Mouse (Mus musculus) liver, embryonic 15.5 days (tissue): ENCODE results near the gene Tcam1. TPM values are rescaled to one million over a fixed set of nuclear protein-coding genes. Genes with fewer than 3 reads are reported as not detected.

Experiments used
- ATAC-seq: fragments of 200-750 bp; cut with Nextera tagmentation; 2 replicates; pipeline ENCODE4 v1.8.0; 2017; ENCODE audit warnings: moderate number of reproducible peaks, mild to moderate bottlenecking, moderate library complexity; ENCODE audit not compliant: insufficient read depth
- H3K27ac ChIP-seq: fragments of 300-500 bp; sonication (generic); replicated peaks from 2 replicates; pipeline ENCODE4 v1.5.1; 2015; ENCODE audit warnings: mild to moderate bottlenecking, inconsistent platforms
- H3K27me3 ChIP-seq: fragments of 300-500 bp; sonication (generic); 2 replicates; pipeline ENCODE4 v1.6.1; 2015; ENCODE audit warnings: mild to moderate bottlenecking, inconsistent platforms
- H3K36me3 ChIP-seq: fragments of 300-500 bp; sonication (generic); replicated peaks from 2 replicates; pipeline ENCODE4 v1.6.1; 2015; ENCODE audit warnings: moderate library complexity, mild to moderate bottlenecking, inconsistent platforms
- H3K4me1 ChIP-seq: fragments of 300-500 bp; sonication (generic); replicated peaks from 2 replicates; pipeline ENCODE4 v1.6.1; 2015; ENCODE audit warnings: inconsistent platforms
- H3K4me2 ChIP-seq: fragments of 300-500 bp; sonication (generic); 2 replicates; pipeline ENCODE4 v1.6.1; 2015; ENCODE audit warnings: moderate library complexity, mild to moderate bottlenecking, inconsistent platforms
- H3K4me3 ChIP-seq: fragments of 300-500 bp; sonication (generic); replicated peaks from 2 replicates; pipeline ENCODE4 v1.5.1; 2015; ENCODE audit warnings: mild to moderate bottlenecking, inconsistent platforms
- H3K9ac ChIP-seq: fragments of 300-500 bp; sonication (generic); 2 replicates; pipeline ENCODE4 v1.6.1; 2015; ENCODE audit warnings: moderate library complexity, mild to moderate bottlenecking, inconsistent platforms
- H3K9me3 ChIP-seq: fragments of 300-500 bp; sonication (generic); replicated peaks from 2 replicates; pipeline ENCODE4 v1.6.1; 2016; ENCODE audit warnings: inconsistent platforms
- WGBS: fragments of 180-500 bp; shearing (Covaris S2); methylation state at CpG from one replicate; pipeline ENCODE4 v1.1.7; 2015; ENCODE audit warnings: mixed read lengths; ENCODE audit not compliant: insufficient replicate concordance; 5-methylcytosine and 5-hydroxymethylcytosine counted together
- polyA plus RNA-seq: library from polyadenylated mRNA; unstranded; fragments of >200 nt; fragmentation: Nextera tagmentation; extraction: Ambion mirVana; gene quantifications from 2 replicates; pipeline ENCODE4 v1.2.1, GENCODE M21; 2015

Gene Tcam1
- polyA plus RNA-seq, 1 experiment from 2014 or later = 0.09 TPM

DNA sequence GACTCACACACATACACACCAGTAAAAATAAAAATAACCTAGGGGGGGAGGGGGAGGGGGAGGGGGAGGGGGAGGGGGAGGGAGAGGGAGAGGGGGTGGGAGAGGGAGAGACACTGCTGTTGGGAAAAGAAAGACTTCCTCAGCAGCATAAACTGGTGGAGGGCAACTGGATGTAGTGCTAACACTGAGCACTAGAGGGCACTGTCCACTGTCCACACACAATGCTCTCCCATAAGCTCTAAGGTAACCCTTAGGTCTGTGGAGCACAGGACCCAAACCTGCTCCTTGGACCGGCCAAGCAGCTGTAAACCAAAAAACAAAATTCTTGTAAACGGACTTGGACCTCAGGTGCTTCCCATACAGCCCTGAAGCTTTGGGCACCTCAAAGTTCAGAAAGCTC lies 26.2 kb downstream of the Tcam1 start:
- ATAC-seq = peak; percentile 56
- no peaks in the 10 kb centered on the region; the same call in 1 of the 2 replicates for H3K4me1 ChIP-seq
- H3K27me3 ChIP-seq = no peaks in the 10 kb centered on the region
- 10% methylated on average over 2 of the region's 2 CpGs for WGBS
- H3K9ac ChIP-seq = no peak overlapping the region
- H3K9me3 ChIP-seq = no peaks in the 10 kb centered on the region
- no peaks in the 10 kb centered on the region for H3K36me3 ChIP-seq
- no peak overlapping the region for H3K27ac ChIP-seq
- no peak overlapping the region for H3K4me3 ChIP-seq
- no peak overlapping the region for H3K4me2 ChIP-seq

DNA sequence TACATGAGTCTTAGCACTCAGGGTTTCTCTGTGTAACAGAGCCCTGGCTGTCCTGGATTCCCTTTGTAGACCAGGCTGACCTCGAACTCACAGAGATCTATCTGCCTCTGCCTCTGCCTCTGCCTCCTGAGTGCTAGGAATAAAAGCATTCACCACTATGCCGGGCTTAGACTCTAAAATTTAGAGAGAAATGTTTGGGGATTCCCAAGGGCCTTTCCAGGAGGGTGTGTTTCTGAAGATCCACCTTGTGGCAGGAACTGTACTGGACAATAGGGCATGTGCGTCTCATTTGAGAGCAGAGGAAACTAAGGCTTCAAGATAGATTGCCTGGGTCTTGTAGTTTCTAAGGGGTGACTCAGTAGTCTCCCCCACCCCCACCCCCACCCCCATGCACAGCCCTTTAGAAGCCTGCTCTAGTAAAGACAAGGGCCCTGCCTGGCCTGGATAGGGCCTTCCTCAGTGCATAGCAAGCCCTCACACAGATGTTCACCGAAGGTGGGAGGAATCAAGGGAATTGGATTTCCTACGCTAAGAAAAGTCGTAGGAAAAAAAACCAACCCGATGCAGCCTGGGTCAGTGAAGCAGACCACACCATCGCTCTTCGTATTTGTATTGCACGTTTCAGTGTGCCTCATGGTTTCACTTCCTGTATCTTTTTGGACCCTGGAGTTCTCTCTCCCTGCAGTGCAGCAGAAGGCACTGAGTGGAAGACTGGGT lies 29.0 kb downstream of the Tcam1 start:
- no peak; the same call in 1 of the 2 replicates for ATAC-seq
- Histone ChIP-seq H3K4me1 (no peaks in the 10 kb centered on the region; the same call in 1 of the 2 replicates), H3K4me2 (no peak overlapping the region), H3K36me3 (no peaks in the 10 kb centered on the region), H3K9ac (no peak overlapping the region), H3K9me3 (no peaks in the 10 kb centered on the region), H3K4me3 (no peak overlapping the region), H3K27ac (0 out of 2 replicates have a peak overlapping the region, but pooled peaks have one; percentile 33), H3K27me3 (no peaks in the 10 kb centered on the region)
- WGBS = 57% methylated on average over 10 of the region's 10 CpGs

DNA sequence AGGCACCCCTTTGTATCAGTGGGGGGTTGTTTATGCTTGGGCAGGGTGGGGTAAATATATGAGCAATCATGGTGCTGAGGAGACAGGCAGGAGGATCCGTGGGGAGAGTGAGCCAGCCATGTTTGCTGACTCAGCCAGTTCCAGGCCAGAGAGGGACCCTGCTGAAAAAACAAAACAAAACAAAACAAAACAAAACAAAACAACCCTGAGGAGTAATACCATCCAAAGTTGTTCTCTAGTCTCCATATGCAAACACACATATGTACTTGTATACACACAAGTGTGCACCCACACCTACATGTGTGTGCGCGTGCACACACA lies 29.6 kb downstream of the Tcam1 start:
- Histone ChIP-seq H3K9ac (no peak overlapping the region), H3K4me1 (no peaks in the 10 kb centered on the region; the same call in 1 of the 2 replicates), H3K4me2 (no peak overlapping the region), H3K9me3 (no peaks in the 10 kb centered on the region), H3K27me3 (no peaks in the 10 kb centered on the region), H3K4me3 (no peak overlapping the region), H3K27ac (0 out of 2 replicates have a peak overlapping the region, but pooled peaks have one; percentile 33), H3K36me3 (no peaks in the 10 kb centered on the region)
- ATAC-seq = 0 out of 2 replicates have a peak, but pooled peaks have one; percentile 6
- 80% methylated on average over 3 of the region's 3 CpGs for WGBS

DNA sequence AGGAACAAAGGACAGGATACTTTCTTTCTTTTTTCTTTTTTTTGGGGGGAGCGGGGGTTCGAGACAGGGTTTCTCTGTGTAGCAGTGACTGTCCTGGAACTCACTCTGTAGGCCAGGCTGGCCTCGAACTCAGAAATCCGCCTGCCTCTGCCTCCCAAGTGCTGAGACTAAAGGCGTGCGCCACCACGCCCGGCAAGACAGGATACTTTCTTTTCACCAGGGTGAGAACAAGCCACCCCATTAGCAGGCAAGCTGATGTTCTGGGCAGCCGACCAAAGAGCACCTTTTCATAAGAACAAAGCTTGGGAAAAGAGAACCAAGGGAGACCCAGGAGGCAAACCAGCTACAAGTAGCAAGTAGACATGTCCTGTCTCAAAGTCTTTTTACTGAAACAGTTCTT lies 30.3 kb downstream of the Tcam1 start:
- Histone ChIP-seq H3K36me3 (no peaks in the 10 kb centered on the region), H3K4me2 (no peak overlapping the region), H3K27ac (no peak overlapping the region), H3K4me3 (no peak overlapping the region), H3K4me1 (no peaks in the 10 kb centered on the region; the same call in 1 of the 2 replicates), H3K9ac (no peak overlapping the region), H3K9me3 (no peaks in the 10 kb centered on the region), H3K27me3 (no peaks in the 10 kb centered on the region)
- 63% methylated on average over 9 of the region's 9 CpGs for WGBS
- no peak for ATAC-seq

DNA sequence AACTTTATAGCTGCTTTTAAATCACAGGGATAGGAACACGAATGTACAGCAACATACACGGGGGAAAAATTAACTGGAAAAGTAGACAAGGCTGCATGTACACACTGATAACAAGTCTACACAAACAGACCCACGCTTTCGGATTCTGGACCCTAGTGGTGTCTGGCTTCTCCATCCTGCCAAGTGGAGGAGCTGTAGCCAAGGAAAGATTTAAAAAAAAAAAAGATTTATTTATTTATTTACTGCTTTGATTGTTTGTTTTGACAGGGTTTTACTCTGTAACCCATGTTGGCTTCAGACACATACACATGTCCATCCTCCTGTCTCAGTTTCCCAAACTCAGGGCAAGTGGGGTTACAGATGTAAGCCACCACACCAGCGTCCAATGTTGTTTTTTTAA lies 31.0 kb downstream of the Tcam1 start:
- Histone ChIP-seq H3K4me3 (no peak overlapping the region), H3K9me3 (no peaks in the 10 kb centered on the region), H3K4me2 (no peak overlapping the region), H3K27ac (no peak overlapping the region), H3K9ac (no peak overlapping the region), H3K36me3 (no peaks in the 10 kb centered on the region), H3K27me3 (no peaks in the 10 kb centered on the region), H3K4me1 (no peaks in the 10 kb centered on the region; the same call in 1 of the 2 replicates)
- no peak for ATAC-seq
- WGBS = 54% methylated on average over 5 of the region's 5 CpGs

DNA sequence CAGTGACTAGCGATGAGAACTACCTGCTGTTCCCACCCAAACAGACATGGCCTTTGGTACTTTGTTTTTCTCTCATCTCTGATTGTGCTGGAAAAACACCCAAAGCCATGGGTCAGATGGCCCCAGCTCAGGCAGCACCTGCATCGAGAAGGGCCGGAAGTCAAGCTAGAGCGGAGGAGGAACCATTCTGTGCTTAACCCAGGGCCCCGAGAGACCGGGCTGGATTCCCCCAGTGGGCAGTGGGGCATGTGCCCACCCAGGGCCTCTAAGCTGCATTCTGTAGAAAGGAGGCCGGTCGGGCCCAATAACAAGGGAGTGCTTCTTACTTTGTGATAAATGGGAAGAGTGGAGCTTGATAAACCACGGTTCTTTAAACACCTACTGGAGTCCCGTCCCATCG lies 31.7 kb downstream of the Tcam1 start:
- no peak overlapping the region for H3K4me3 ChIP-seq
- ATAC-seq = no peak
- 69% methylated on average over 11 of the region's 11 CpGs for WGBS
- no peaks in the 10 kb centered on the region for H3K36me3 ChIP-seq
- H3K27ac ChIP-seq = no peak overlapping the region
- peaks cover 2% of the 10 kb centered on the region; the same call in 1 of the 2 replicates for H3K4me1 ChIP-seq
- no peaks in the 10 kb centered on the region for H3K9me3 ChIP-seq
- no peak overlapping the region for H3K9ac ChIP-seq
- H3K27me3 ChIP-seq = no peaks in the 10 kb centered on the region
- H3K4me2 ChIP-seq = no peak overlapping the region

DNA sequence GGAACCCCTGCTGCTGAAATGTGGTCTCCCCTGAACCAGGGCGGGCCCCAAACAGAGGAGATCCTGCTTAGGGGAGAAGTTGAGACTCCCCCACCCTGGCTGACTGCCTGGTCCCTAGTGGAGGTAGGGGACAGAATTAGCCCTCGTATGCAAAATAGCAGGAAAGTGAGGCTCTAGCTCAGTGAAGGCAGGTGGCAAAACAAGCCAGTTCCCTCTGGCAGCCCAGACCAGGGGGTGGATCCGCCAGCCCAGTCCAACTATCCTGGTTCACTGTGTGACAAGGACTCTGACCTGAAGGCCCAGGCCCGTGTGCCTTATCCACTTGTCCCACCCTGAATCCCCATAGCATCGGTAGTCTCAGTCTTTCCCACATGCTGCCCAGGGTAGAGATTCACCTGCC lies 33.7 kb downstream of the Tcam1 start:
- no peak overlapping the region for H3K27ac ChIP-seq
- ATAC-seq = no peak
- H3K36me3 ChIP-seq = no peaks in the 10 kb centered on the region
- H3K4me1 ChIP-seq = peaks cover 6% of the 10 kb centered on the region; the same call in 1 of the 2 replicates
- H3K9me3 ChIP-seq = no peaks in the 10 kb centered on the region
- no peak overlapping the region for H3K4me3 ChIP-seq
- no peaks in the 10 kb centered on the region for H3K27me3 ChIP-seq
- no peak overlapping the region for H3K9ac ChIP-seq
- H3K4me2 ChIP-seq = no peak overlapping the region
- 62% methylated on average over 5 of the region's 5 CpGs for WGBS

DNA sequence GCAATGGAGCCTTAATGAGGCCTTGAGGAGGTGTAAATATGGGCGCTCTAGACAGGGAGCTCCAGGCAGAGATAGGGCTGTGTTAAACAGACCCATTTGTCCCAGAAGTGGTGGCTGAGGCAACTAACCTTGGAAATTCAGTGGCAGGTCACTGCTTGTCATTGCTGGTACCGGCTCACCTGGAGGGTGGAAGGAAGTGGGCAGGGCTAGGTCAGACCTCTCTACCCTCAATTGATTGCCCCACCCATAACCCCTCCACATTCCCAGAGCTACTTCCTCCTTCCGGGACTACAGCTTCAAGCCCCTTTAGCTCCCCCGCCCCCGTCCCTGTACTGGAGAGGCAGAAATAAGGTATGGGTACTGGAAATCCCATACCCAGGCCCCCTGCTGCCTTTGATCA lies 37.1 kb downstream of the Tcam1 start:
- peak overlapping the region; percentile 28 for H3K4me3 ChIP-seq
- whole genome bisulfite sequencing = 29% methylated on average over 5 of the region's 5 CpGs
- H3K27ac ChIP-seq = no peak overlapping the region
- H3K9me3 ChIP-seq = no peaks in the 10 kb centered on the region
- H3K27me3 ChIP-seq = no peaks in the 10 kb centered on the region
- peaks cover 8% of the 10 kb centered on the region for H3K4me1 ChIP-seq
- H3K9ac ChIP-seq = no peak overlapping the region
- ATAC-seq = no peak
- no peaks in the 10 kb centered on the region for H3K36me3 ChIP-seq
- H3K4me2 ChIP-seq = peak overlapping the region; percentile 20; the same call in 1 of the 2 replicates

DNA sequence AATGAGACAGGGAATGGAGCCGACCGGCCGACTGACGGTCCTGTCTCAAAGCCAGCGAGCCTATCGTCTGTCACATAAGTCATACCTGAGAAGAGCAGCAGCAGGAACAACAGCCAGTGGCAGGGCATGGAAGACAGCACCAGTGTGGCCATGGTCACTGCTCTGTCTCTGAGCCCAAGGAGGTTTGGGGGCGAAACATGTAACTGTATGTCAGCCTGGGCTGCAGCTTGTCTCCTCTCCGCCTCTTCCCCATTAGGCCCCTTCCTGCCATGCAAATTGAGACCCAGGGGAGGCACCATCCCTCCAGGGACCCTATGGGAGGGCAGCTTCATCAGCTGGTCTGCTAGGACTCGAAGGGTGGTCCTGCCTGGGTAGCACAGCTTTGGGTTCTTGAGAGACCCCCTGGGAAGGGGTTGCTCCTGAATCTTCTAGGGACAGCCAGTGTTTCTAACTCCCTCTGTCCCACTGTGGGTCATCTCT lies 37.9 kb downstream of the Tcam1 start, which contains the start of gene Cd79b:
Gene Cd79b (minus strand): TSS at position 430 of the 480 bp plus-strand sequence.
- Histone ChIP-seq H3K4me2 (peak within 1 kb of the TSS; percentile 20; the same call in 1 of the 2 replicates), H3K9ac (no peak within 1 kb of the TSS), H3K27ac (no peak within 1 kb of the TSS)

DNA sequence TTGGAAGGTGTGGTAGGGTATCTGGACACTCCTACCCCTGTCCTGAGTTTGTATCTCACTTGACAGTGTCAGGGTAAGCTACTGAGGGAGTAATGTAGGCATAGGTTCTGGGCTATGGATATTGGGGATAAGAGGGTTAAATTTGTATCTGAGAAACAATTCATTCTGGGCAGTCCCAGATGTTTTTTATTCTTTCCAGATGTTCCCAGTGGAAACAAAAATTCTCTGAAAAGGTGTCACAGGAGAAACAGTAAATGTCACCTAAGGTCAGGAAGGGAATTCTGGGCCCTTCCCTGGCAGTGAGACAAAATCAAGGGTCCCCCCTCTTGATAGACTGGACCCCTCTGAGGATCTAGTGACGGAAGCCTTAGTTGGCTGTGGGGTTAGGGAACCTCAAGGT lies 39.9 kb downstream of the Tcam1 start:
- H3K36me3 ChIP-seq = no peaks in the 10 kb centered on the region
- H3K27me3 ChIP-seq = no peaks in the 10 kb centered on the region
- H3K9ac ChIP-seq = no peak overlapping the region
- no peak overlapping the region for H3K4me3 ChIP-seq
- peaks cover 15% of the 10 kb centered on the region for H3K4me1 ChIP-seq
- H3K4me2 ChIP-seq = no peak overlapping the region
- H3K9me3 ChIP-seq = no peaks in the 10 kb centered on the region
- H3K27ac ChIP-seq = no peak overlapping the region
- 67% methylated on average over 1 of the region's 1 CpGs for WGBS
- ATAC-seq = no peak

More for the DNA sequence above, 37.9 kb downstream of the Tcam1 start, which contains the start of gene Cd79b:
- Histone ChIP-seq H3K9me3 (no peaks in the 10 kb centered on the region), H3K4me1 (peaks cover 15% of the 10 kb centered on the region), H3K27me3 (no peaks in the 10 kb centered on the region), H3K4me3 (peak within 1 kb of the TSS; percentile 28), H3K36me3 (no peaks in the 10 kb centered on the region)
- 32% methylated on average over 9 of the region's 9 CpGs for WGBS
- ATAC-seq = no peak

DNA sequence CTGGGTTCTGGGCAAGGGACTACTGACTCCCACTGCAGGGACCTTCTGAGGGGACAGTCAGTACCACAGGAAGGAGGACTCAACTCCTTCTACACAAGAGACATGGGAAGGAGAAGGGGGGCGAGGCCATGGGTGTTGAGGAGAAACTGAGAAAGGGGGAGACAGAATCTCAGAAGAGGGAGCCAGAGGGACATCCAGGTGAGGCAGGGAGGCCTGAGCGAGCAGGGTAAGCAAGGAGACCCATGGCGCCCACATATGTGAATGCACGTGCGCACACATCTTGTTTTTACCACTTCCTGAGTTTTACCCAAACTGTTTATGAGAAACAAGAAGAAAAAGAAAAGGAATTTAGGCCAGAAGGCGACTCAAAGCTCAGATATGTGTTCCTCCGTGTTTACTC lies 41.3 kb downstream of the Tcam1 start:
- 53% methylated on average over 7 of the region's 7 CpGs for WGBS
- no peak for ATAC-seq

More for the DNA sequence above, 41.3 kb downstream of the Tcam1 start:
- Histone ChIP-seq H3K4me3 (no peak overlapping the region), H3K9ac (no peak overlapping the region), H3K9me3 (no peaks in the 10 kb centered on the region), H3K27ac (no peak overlapping the region), H3K4me1 (peaks cover 15% of the 10 kb centered on the region), H3K36me3 (no peaks in the 10 kb centered on the region), H3K27me3 (no peaks in the 10 kb centered on the region), H3K4me2 (no peak overlapping the region)
